Mouse (Mus musculus) megakaryocyte, embryonic 14.5 days (primary cell): ENCODE results near the gene Gm20388.

Source experiments
- FLI1 ChIP-seq: IDR thresholded peaks from 2 replicates; pipeline ENCODE4 v1.6.1; 2012; ENCODE audit warnings: low read length, inconsistent platforms, mixed read lengths
- GATA1 ChIP-seq: IDR thresholded peaks from 3 replicates; pipeline ENCODE4 v1.6.1; 2012; ENCODE audit warnings: mixed read lengths, low read length, inconsistent platforms, borderline replicate concordance

DNA sequence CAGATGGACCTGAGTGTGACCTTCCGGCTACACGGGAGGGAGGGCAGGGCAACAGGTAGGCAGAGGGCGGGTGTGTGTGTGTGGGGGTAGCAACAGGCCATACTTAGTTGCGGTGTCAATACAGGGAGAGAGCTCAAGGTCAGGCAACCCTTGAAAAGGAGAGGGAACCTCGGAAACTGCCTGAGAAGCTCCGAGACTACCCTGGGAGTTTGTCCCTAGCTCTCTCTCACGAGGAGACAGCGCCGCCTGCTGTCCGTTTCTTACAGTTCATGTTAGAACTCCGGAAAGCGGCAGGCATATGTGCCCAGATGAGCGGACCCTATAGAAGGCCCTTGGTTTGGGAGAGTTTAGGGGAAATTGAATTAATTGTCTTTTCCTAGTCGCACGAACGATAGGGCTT lies 1182.0 kb downstream of the Gm20388 start:
- TF ChIP-seq FLI1 (no peak), GATA1 (no peak)
